Mouse (Mus musculus) bone marrow macrophage, adult 2 months (primary cell): ENCODE data around the gene Rplp2.

Experiments
- CTCF ChIP-seq: IDR thresholded peaks from 2 replicates; pipeline ENCODE4 v1.5.1; 2012; ENCODE audit warnings: low read depth, mild to moderate bottlenecking, low read length, moderate library complexity
- POLR2A ChIP-seq: IDR thresholded peaks from 2 replicates; pipeline ENCODE4 v1.6.1; 2012; ENCODE audit warnings: mild to moderate bottlenecking, low read depth, low read length, borderline replicate concordance

GRCm38 (mm10) chr7:141436523-141436892, 10.7 kb upstream of the Rplp2 start:
- TF ChIP-seq POLR2A (no peak), CTCF (no peak)
